Mouse (Mus musculus) lung, postnatal 36 days (tissue): ENCODE data around the gene Mtor.

Source experiments
- DNase-seq: peaks from one replicate; pipeline ENCODE4 v3.0.0; 2022; ENCODE audit warnings: mixed read lengths

Mtor gene

DNA sequence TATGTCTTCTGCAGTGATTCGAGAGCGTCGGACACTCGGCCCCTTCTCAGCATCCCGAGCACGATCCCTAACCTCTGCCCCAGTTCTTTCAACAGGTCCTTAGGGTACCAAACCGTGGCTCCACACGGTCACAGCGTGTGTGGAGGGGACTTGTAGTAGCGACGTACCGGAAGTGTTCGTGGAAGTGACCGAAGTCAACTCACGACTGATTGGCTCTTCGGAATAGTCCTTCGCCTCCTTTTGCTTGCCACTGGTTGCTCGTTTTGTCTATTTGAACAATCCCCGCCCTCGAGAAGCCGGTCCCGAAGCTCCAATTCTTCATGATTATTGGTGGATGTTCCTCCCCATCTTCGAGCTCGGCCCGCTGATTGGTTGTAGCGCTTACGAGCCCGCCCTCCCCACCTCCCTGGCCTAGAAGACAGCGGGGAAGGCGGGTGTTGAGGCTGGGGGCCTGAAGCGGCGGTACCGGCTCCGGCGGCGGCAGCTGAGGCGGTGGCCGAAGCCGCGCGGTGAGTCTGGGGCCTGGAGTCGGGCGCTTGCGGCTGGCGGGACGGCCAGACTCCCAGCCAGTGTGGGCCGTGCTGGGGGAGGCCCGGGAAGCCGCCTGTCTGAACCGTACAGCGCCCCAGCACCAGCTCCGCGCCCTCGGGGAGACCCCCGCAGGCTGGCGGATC lies at the start of gene Mtor:
Mtor (plus strand) TSS at position 433 of the 674 bp plus-strand sequence.
- DNase-seq = peak; percentile 98

DNA sequence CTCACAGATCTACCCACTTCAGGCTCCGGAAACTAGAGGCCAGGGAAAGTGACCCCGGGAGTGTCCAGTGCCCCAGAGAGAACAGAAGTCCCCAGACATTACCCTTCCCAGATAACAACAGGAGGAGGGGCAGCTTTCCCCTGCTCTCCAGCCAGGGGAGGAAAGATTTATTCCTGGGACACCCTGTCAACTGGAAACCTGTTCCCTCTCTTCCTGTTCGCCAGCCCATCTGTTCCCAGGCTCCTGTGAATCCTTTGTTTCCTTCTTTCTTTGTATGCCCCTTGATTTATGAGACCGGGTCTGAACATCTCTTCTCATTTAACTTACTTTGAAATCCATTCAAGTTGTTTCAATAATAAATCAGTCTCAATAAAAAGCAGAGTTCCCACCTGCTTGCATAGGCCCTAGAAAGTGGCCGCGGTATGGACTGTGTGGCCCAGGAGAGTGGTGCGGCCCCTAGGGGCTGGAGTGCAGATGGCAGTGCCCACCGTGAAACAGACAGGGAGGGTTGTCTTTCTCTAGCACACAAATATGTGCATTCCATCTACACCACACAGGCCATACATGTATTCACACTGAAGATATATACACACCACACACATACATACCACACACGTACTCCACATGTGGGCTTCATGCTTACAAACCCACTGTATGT lies 48.8 kb upstream of the Mtor start:
- DNase-seq = no peak

DNA sequence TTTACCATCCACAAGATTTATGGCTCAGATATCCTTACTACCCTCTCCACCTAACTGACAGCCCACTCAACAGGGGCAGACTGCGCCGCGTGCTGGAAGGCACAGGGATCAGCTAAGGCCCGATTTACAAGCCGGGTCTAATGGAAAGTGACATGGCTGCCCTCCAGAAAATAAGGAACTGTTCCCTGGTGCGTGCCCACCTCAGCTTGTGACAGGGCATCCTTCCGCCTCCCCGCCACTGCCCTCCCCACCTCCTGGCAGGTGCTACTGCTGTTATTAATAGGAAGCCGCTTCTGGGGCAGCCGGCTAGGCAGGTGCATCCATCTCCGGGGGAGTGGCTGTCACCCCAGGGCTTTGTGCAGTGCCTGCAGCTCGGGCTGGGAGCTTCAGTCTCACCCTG lies 45.0 kb upstream of the Mtor start:
- DNase-seq = no peak

DNA sequence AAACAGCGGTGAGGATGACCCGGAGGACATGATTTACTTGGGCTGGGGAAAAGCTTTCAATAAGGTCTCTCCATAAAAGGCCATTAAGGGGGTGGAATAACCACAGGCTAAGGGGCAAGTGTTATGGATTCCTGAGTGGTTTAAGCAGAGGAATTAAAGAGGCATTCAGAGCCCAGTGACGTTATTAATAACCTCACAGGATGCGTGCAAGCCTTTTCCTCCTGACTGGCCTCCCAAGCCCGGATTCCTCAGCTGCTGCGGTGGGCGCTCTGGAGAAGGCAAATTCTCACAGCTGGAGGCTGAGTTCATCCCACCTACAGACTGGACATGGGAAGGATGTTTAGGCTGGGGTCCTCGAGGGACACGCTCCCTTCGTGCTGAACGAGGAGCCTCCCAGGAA lies 43.7 kb upstream of the Mtor start:
- DNase-seq = no peak

DNA sequence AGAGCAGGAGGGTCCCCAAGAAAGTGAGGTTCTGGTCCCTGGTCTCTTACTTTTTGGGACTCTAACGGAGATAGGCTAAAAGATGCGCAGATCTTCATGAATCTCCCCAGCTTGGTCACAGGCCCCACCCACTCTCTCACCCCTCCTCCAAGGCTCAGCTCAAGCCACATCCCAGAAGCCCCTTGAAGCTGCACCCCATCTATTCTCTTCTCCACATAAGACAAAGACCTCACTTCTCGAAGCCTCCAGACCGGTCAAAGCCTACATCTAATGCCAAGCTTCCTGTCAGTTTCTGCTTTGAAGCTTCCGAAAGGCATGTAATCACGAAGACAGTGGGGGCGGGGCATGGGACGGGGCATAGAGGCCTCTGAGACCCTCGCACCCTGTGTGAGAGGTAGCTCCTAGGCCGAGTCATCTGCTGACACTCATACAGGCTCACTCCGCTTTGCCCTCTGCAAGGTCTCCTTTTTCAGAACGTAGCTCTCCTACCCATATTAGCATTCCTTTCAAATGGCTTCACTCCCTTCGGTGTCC lies 43.1 kb upstream of the Mtor start:
- DNase-seq = no peak

DNA sequence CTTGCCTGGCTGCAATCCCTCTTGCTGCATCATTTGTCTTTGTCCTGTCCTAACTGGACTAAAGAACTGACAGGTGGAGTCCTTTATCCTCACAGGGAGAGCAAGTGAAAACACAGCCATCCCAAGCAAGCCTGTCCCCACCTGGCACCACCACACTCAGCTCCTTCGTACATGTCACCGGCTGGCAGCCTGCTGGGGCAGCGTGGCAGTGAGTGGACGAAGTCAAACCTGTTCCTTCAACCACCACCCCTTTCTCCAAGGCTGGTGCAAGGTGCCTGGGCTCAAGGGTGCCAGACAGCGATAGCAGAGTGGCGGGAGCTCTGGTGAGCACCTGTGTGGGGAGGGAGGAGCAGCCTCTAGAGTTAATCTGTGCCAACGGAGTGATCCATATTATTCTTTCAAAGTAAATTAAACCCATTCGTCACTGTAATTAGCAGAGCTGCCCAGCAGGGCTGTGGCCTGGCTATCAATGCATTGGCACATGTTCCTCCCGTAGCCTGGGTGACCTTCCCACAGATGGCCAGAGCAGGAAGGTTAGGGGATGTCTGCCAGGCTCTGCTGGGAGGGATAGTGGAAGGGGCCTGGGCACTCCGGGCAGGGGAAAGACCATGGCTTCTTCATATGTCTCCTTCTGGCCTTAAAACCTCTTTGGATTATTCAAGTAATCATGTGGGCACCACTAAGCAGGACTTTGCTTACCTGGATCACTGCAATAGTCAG lies 40.0 kb upstream of the Mtor start:
- no peak for DNase-seq

DNA sequence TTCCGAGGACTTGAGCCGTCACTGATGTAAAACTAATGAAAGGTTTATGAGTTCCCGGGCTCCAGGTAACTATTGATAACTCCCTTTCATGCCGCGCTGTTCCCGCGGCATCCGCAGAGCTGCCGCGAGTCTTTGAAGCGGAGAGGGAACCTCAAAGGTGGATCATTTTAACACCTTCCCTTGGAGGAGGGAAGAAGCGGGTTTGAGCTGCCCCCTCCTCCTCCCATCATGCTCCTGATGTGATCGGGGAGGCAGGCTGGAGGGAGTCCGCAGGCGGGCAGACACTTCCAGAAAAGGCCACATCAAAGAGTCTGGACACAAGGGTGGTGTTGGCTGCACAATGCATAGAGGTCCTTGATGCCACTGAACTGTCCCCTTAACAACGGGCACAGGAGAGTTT lies 32.8 kb upstream of the Mtor start:
- no peak for DNase-seq

DNA sequence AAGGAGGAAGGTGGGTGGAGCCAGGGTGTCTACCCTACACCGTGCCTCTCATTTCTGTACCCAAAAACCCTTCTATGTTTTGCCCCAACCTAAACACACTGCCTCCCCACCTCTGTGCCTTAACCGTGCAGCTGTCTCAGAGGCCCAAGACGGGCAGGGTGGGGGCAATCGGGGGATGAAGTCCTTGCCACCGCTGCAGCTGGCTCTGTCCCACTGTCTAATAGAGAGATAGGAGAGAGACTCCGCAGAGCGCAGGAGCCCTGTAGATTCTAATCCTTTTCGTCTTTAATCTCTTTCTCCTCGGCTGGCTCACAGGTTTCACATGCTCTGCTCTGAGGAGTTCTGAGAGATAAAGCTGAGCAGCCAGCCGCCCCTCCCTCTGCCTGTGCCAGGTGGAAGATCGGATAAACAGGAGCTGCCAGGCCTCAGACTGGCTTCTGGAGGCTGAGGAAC lies 31.3 kb upstream of the Mtor start:
- no peak for DNase-seq

DNA sequence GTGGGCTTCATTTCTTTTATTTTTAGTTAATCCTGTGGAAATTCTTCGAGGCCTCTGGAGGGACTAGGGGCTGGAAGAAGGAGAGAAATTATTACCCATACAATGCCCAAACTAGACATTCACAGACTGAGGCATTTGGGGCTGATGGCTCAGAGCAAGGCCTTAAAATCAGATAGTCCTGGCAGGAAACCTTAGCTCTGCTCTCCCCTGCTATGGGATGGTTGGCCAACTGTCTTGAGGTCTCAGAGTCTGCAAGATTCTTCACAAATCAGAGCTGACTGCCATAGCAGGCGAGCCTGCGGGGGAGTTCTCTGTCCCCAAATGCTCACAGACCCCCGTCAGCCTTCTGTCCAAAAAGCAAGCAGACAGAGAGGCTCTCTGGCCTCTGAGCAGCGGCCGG lies 30.9 kb upstream of the Mtor start:
- no peak for DNase-seq

DNA sequence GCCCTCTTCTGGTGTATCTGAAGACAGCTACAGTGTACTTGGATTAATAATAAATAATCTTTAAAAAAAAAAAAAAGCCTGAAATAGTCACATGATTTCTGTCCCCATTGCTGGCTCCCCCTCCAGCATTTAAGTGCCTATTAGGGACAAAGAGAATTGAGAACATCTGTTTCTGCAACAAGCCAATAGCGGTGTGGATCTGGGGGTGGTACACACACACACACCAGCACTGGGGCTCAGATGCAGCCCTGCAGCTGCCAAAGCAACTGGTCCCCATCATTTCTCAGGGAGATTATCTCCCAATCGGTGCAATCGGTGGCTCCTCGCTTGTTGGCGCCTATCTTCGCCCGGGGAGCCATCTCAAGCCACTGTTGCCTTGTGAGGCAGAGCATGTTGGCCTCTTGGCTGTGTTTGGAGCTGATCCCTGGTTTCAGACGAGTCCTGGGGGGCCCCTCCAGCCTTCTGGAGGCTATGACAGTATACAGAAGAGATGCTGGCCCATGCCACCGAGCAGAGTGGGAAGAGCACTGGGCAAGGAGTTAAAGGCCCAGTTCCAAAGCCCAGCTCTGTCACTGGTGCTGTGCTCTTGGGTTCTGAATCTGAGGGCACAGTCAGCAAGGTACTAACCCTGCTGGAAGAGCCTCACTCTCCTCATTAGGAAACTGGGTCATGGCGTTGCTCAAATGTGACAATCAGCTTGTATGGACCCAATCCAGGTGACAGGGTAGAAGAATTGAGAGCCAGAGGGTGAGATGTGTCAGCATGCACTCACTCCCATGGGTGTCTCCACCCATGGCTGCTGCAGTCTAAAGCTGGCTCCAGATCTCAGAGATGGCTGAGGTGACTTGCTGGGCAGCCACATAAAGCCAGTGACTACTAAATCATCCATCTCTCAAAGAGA lies 21.2 kb upstream of the Mtor start:
- DNase-seq = no peak

DNA sequence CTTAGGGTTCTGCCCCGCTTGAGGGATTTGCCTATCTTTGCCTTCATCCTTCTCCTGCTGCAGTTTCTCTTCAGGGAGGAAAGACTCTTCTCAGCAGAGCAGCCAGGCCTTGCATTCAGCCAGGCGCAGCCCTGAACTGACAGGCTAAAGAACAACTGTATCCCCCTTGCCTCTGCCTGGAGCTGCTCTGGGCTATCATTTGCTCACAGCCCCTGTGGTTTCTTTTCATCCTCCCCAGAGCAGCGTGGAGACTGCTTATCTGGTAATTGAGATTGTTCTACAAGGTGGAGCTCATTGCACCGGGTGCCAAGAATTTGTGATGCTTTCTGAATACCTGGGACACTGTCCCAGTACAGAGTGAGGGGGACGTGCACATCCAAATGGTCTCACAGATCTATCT lies 19.9 kb upstream of the Mtor start:
- DNase-seq = no peak

DNA sequence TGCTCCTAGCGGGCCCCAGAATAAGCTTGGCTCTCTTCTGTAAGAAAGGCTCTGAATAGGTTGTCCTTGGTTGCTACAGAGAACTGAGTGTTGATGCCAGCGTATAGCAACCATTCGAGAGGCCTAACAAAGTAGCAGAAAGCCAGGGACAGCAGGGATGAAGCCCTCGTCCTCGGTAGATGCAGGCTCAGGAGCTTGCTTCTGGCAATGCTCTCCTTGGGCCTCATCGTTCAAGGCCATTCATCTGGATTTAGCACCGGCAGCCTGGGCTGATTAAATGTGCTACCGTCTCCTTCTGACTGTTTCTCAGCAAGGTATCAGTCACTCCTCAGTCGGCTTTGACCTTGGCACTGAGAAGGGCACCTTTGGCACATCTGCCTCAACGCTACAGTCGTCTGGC lies 19.3 kb upstream of the Mtor start:
- DNase-seq = no peak

DNA sequence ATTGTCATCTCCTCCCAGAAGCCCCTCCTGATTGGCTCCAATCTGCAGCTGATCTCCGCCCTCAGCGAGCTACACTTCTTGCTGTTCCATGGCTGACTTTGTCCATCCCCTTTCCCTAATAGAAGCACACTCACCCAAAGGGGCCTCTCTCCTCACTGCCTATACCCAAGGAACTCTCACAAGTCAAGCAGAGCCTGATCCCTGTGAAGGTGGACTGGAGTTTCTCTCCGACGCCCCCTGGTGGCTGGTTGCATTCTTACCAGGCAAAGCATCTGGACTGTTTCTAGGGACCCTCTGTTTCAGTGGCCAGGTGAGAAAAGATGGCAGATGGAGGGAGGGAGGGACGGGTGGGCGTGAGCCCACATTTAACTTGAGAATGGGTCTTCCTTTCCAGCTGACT lies 18.7 kb upstream of the Mtor start:
- peak; percentile 68 for DNase-seq

DNA sequence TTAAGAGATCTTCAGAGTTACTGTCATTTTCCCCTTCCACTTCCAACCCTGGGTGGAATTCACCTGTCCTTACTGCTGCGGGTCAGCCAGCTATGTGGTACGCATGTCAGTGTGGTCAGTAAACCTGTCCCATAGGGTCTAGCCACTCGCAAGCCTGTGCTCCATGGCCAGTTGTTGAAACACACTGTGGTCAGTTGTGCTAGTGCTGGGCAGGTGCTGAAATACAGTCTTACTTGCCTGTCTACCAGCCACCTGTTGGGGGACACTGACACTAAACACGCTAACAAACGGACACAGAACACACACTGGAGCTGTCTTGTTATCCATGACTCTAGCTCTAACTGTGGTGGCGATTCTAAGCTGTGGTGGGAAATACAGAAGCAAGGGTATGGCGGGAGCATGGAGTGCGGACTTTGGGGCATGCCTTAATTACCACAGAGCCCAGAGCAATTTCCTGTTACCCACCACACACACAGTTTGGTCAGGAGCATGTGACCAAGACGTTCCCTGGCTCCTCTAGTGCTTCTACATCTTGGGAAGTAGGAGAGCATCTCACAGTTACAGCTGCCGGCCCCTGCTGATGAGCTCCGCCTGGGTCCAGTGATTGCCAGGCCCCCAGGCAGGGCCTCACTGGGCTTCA lies 17.4 kb upstream of the Mtor start:
- DNase-seq = no peak

DNA sequence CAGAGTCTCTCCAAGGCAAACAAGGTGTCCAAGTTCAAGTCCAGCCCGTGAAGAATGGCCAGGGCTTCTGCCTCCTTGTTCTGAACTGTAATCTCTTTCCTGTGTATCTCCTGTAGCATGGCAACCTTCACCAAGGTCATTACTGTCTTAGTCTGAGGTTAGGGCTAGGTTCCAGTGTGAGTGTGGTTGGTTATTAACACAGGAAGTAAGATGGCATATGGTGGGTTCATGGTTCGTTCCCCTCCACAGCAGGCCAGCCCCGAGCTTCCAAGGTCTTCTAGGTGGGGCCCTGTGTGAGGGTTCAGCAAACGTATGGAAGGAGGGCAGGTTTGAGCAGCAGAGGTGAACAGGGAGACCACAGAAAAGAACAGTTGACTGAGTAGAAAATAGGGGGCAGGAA lies 15.9 kb upstream of the Mtor start:
- DNase-seq = no peak

DNA sequence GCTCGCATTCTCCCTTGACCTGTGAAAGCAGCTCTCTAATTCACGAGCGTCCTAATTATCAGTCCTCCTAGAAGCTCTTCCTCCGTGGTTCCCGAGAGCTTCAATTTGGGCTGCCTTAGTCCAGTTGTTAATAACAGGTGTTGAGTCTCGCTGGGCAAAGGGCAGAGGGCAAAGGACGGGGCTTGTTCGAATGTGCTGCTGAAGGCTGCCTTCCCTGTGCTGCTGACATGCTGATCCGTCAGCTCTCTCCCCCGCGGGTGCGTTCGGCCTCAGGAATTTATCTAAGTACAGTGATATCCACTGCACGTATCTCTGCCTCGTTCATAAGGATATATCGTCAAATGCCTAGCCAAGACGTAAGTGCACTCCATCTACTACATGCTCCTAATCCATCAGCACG lies 15.1 kb upstream of the Mtor start:
- DNase-seq = no peak

DNA sequence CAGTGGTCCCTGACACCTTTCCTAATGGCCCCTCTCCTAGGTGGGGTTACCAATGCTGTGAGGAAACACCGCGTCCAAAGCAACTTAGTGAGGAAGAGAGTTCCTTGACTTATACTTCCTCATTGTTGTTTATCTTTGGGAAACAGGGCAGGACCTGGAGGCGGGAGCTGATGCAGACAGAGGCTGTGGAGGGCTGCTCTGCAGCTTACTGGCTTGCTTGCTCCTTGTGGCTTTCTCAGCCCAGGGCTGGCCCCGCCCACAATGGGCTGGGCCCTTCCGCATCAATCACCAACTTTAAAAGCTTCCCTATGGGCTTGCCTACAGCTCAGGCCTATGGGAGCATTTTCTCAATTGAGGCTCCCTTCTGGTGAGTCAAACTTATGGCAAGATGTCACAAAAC lies 14.6 kb upstream of the Mtor start:
- DNase-seq = no peak

DNA sequence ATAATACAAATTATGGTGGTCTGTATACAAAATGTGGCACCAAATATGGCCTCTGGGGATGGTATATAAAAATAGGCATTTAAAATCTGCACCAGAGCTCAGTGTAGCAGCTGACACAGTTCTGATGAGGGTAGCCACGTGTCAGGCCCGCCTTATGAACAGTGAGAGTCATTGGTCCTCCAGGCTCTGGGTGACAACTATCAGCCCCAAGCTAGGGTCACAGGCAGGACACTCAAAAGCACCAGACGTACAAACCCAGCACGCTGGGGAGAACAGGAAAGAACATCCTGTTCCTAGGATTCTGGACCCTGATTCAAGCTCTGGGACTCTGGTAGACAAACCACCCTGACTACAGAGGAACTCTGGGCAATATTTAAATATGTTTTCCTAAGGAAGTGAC lies 13.9 kb upstream of the Mtor start:
- no peak for DNase-seq

DNA sequence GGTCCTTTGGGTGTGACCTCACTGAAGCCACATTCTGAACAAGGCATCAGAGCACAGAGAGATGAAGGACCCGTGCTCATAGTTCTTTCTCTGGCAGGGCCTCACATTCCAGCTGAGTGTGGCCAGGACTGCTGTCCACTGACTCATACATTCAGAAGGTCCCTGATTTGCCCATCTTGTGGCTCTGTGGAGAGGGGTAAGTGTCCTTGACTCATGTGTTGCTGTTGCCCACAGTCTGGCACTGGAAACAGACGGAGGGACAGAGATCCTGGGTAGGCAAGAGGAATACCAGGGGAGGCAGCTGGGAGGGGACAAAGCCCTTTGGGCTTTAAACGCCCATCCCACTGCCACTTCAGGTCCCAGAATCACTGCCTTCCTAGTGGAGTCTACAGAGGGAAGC lies 13.3 kb upstream of the Mtor start:
- DNase-seq = no peak

DNA sequence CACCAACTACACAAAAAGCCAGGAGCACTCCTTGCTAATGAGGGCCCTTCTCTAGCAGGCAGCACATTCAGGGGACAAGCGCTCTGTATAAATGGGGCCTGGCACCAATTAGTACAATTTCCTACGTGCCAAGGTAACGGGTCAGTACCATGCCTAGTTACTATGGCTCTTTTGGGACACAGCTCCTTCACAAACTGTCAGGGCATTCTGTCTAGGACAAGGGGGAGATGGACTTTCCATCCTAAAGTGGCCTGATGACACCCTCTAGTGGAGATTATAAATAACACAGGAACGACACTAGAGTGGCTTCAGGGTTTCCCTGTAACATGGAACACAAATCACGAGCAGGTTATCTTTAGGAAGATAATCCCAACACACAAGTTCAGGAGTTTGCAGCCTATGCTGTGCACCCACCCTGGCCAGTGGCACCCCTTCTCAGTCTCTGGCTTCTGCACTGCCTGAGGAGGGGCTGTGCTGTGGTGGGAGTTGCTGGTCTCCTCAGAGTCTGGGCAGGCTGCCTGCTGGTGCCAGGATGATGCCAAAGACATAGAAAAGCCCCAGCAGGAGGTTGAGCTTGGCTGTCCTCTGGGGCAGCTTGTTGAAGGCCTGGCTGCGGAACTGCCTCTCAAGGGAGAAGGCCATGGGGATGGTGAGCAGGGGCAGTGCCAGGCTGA lies 12.6 kb upstream of the Mtor start:
- DNase-seq = no peak

DNA sequence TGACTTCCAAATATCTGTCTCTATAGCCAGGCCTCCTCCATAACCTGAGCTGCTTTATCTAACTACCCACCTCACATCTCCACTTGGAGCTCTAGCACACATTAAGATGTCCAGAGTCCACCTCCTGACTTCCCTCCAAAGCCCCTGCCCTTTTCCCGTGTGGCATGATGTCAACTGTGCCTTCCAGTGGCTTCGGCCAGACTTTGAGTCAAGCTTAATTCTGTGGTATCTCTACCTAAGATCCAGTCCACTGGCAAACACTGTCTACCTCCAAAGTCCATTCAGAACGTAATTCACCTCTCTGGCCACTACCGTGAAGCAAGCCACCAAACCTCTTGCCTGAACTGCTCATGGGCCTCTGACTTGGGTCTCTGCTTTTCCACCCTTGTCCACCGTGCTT lies 6.5 kb upstream of the Mtor start:
- no peak for DNase-seq

DNA sequence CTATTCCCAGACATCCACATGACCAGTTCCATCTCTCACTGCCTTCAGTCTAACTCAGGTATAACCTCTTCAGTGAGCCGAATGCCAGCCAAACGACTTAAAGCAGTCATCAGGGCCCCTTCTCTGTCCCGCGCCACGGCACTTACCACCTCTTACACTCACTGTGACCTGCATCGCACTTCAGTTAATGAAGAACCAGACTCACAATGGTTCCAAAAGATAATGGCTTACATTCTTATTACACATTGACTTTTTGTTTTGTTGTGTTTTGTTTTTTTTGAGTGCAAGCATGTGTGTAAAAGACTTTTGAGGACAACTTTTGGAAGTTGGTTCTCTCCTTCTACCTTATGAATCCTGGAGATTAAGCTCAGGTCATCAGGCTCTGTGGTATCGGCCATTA lies 5.8 kb upstream of the Mtor start:
- no peak for DNase-seq
